Mouse (Mus musculus): ENCODE measurements at regions not wholly inside any gene's neighbourhood (a gene's known extent, or its start where the extent isn't known, plus 50 kb on each side); places are given as distances from the start of the nearest gene placed in this dataset.

GRCm38 (mm10) chr16:29847059-29847458 is 217.1 kb upstream of the Hes1 start:
- peaks cover 30% of the 10 kb centered on the region for H3K4me1 ChIP-seq (replicated peaks)
- no peak overlapping the region for H3K9ac ChIP-seq
- WGBS: 26% methylated on average over 1 of the region's 1 CpGs
- H3K4me2 ChIP-seq: no peak overlapping the region
- 0 out of 2 replicates have a peak, but pooled peaks cover 7% of the 10 kb centered on the region for H3K27me3 ChIP-seq (replicated peaks)
- H3K4me3 ChIP-seq: no peak overlapping the region
- no peaks in the 10 kb centered on the region for H3K9me3 ChIP-seq (replicated peaks)
- ATAC-seq (ENCODE audit: insufficient number of reproducible peaks, low FRiP score): no peak
- H3K36me3 ChIP-seq: no peaks in the 10 kb centered on the region
- H3K27ac ChIP-seq (ENCODE audit: poor library complexity, severe bottlenecking): no peak overlapping the region

GRCm38 (mm10) chr16:29847734-29848133 is 216.4 kb upstream of the Hes1 start:
- H3K4me2 ChIP-seq: no peak overlapping the region
- H3K4me1 ChIP-seq (replicated peaks): peaks cover 30% of the 10 kb centered on the region
- 0 out of 2 replicates have a peak, but pooled peaks cover 3% of the 10 kb centered on the region for H3K27me3 ChIP-seq (replicated peaks)
- no peak for ATAC-seq (ENCODE audit: insufficient number of reproducible peaks, low FRiP score)
- H3K27ac ChIP-seq (ENCODE audit: poor library complexity, severe bottlenecking): no peak overlapping the region
- no peaks in the 10 kb centered on the region for H3K9me3 ChIP-seq (replicated peaks)
- 80% methylated on average over 4 of the region's 4 CpGs for WGBS
- H3K4me3 ChIP-seq: no peak overlapping the region
- H3K36me3 ChIP-seq: no peaks in the 10 kb centered on the region
- H3K9ac ChIP-seq: no peak overlapping the region

GRCm38 (mm10) chr16:29848527-29848926 is 215.7 kb upstream of the Hes1 start:
- ATAC-seq (ENCODE audit: insufficient number of reproducible peaks, low FRiP score): no peak

GRCm38 (mm10) chr16:29849511-29849910 is 214.7 kb upstream of the Hes1 start:
- no peaks in the 10 kb centered on the region for H3K9me3 ChIP-seq (replicated peaks)
- H3K36me3 ChIP-seq: no peaks in the 10 kb centered on the region
- no peak overlapping the region for H3K27ac ChIP-seq (ENCODE audit: poor library complexity, severe bottlenecking)
- peaks cover 27% of the 10 kb centered on the region for H3K4me1 ChIP-seq (replicated peaks)
- WGBS: 58% methylated on average over 7 of the region's 7 CpGs
- H3K27me3 ChIP-seq (replicated peaks): no peaks in the 10 kb centered on the region
- H3K9ac ChIP-seq: no peak overlapping the region
- H3K4me2 ChIP-seq: no peak overlapping the region
- H3K4me3 ChIP-seq: no peak overlapping the region
- no peak for ATAC-seq (ENCODE audit: insufficient number of reproducible peaks, low FRiP score)

More at GRCm38 (mm10) chr16:29848527-29848926, 215.7 kb upstream of the Hes1 start:
- no peak overlapping the region for H3K9ac ChIP-seq
- 75% methylated on average over 12 of the region's 12 CpGs for WGBS
- no peaks in the 10 kb centered on the region for H3K9me3 ChIP-seq (replicated peaks)
- no peak overlapping the region for H3K27ac ChIP-seq (ENCODE audit: poor library complexity, severe bottlenecking)
- H3K4me1 ChIP-seq (replicated peaks): peaks cover 30% of the 10 kb centered on the region
- H3K27me3 ChIP-seq (replicated peaks): no peaks in the 10 kb centered on the region
- H3K4me2 ChIP-seq: no peak overlapping the region
- no peaks in the 10 kb centered on the region for H3K36me3 ChIP-seq
- no peak overlapping the region for H3K4me3 ChIP-seq

- Histone ChIP-seq H3K4me1 (replicated peaks) (peaks cover 16% of the 10 kb centered on the region), H3K36me3 (no peaks in the 10 kb centered on the region), H3K9ac (no peak overlapping the region), H3K27ac (ENCODE audit: poor library complexity, severe bottlenecking) (no peak overlapping the region), H3K27me3 (replicated peaks) (no peaks in the 10 kb centered on the region), H3K9me3 (replicated peaks) (no peaks in the 10 kb centered on the region), H3K4me3 (no peak overlapping the region), H3K4me2 (no peak overlapping the region)
- no peak for ATAC-seq (ENCODE audit: insufficient number of reproducible peaks, low FRiP score)
- WGBS: 75% methylated on average over 3 of the region's 3 CpGs
These were observed 213.6 kb upstream of the Hes1 start for GRCm38 (mm10) chr16:29850616-29851015.

- no peak overlapping the region for H3K27ac ChIP-seq (ENCODE audit: poor library complexity, severe bottlenecking)
- no peaks in the 10 kb centered on the region for H3K27me3 ChIP-seq (replicated peaks)
- no peak for ATAC-seq (ENCODE audit: insufficient number of reproducible peaks, low FRiP score)
- no peak overlapping the region for H3K9ac ChIP-seq
- 53% methylated on average over 9 of the region's 9 CpGs for WGBS
- no peak overlapping the region for H3K4me3 ChIP-seq
- no peaks in the 10 kb centered on the region for H3K36me3 ChIP-seq
- no peak overlapping the region for H3K4me2 ChIP-seq
- H3K4me1 ChIP-seq (replicated peaks): peaks cover 12% of the 10 kb centered on the region
- no peaks in the 10 kb centered on the region for H3K9me3 ChIP-seq (replicated peaks)
These were observed 212.4 kb upstream of the Hes1 start for GRCm38 (mm10) chr16:29851827-29852226.

GRCm38 (mm10) chr16:29854805-29855565 is 209.2 kb upstream of the Hes1 start:
- ATAC-seq (ENCODE audit: insufficient number of reproducible peaks, low FRiP score): no peak
- H3K27ac ChIP-seq (ENCODE audit: poor library complexity, severe bottlenecking): no peak overlapping the region
- H3K36me3 ChIP-seq: no peaks in the 10 kb centered on the region
- H3K4me3 ChIP-seq: no peak overlapping the region
- no peak overlapping the region for H3K9ac ChIP-seq
- H3K27me3 ChIP-seq (replicated peaks): 0 out of 2 replicates have a peak, but pooled peaks cover 5% of the 10 kb centered on the region
- H3K4me1 ChIP-seq (replicated peaks): 0 out of 2 replicates have a peak, but pooled peaks cover 7% of the 10 kb centered on the region
- no peaks in the 10 kb centered on the region for H3K9me3 ChIP-seq (replicated peaks)
- H3K4me2 ChIP-seq: no peak overlapping the region
- 87% methylated on average over 9 of the region's 9 CpGs for WGBS

- no peak for ATAC-seq (ENCODE audit: insufficient number of reproducible peaks, low FRiP score)
- no peak overlapping the region for H3K4me2 ChIP-seq
- H3K4me1 ChIP-seq (replicated peaks): 0 out of 2 replicates have a peak, but pooled peaks cover 3% of the 10 kb centered on the region
- H3K27me3 ChIP-seq (replicated peaks): 0 out of 2 replicates have a peak, but pooled peaks cover 8% of the 10 kb centered on the region
- no peak overlapping the region for H3K4me3 ChIP-seq
- no peaks in the 10 kb centered on the region for H3K36me3 ChIP-seq
- no peak overlapping the region for H3K9ac ChIP-seq
- no peak overlapping the region for H3K27ac ChIP-seq (ENCODE audit: poor library complexity, severe bottlenecking)
- H3K9me3 ChIP-seq (replicated peaks): no peaks in the 10 kb centered on the region
- 91% methylated on average over 1 of the region's 1 CpGs for WGBS
These were observed 207.6 kb upstream of the Hes1 start for GRCm38 (mm10) chr16:29856545-29856944.

GRCm38 (mm10) chr16:29858645-29859044 is 205.5 kb upstream of the Hes1 start:
- ATAC-seq (ENCODE audit: insufficient number of reproducible peaks, low FRiP score): no peak
- no peak overlapping the region for H3K27ac ChIP-seq (ENCODE audit: poor library complexity, severe bottlenecking)
- no peak overlapping the region for H3K4me2 ChIP-seq
- no peaks in the 10 kb centered on the region for H3K36me3 ChIP-seq
- no peak overlapping the region for H3K4me3 ChIP-seq
- WGBS: 52% methylated on average over 5 of the region's 5 CpGs
- no peak overlapping the region for H3K9ac ChIP-seq
- H3K9me3 ChIP-seq (replicated peaks): no peaks in the 10 kb centered on the region
- H3K4me1 ChIP-seq (replicated peaks): 0 out of 2 replicates have a peak, but pooled peaks cover 3% of the 10 kb centered on the region
- 0 out of 2 replicates have a peak, but pooled peaks cover 8% of the 10 kb centered on the region for H3K27me3 ChIP-seq (replicated peaks)

- Histone ChIP-seq H3K9ac (no peak overlapping the region), H3K27ac (ENCODE audit: poor library complexity, severe bottlenecking) (no peak overlapping the region), H3K4me1 (replicated peaks) (peaks cover 12% of the 10 kb centered on the region), H3K4me2 (no peak overlapping the region), H3K36me3 (no peaks in the 10 kb centered on the region), H3K27me3 (replicated peaks) (0 out of 2 replicates have a peak, but pooled peaks cover 8% of the 10 kb centered on the region), H3K4me3 (no peak overlapping the region), H3K9me3 (replicated peaks) (no peaks in the 10 kb centered on the region)
- ATAC-seq (ENCODE audit: insufficient number of reproducible peaks, low FRiP score): no peak
- WGBS: 45% methylated on average over 6 of the region's 6 CpGs
These were observed 203.9 kb upstream of the Hes1 start for GRCm38 (mm10) chr16:29860306-29860705.

- no peak overlapping the region for H3K9ac ChIP-seq
- H3K4me1 ChIP-seq (replicated peaks): peaks cover 15% of the 10 kb centered on the region
- no peak for ATAC-seq (ENCODE audit: insufficient number of reproducible peaks, low FRiP score)
- no peaks in the 10 kb centered on the region for H3K36me3 ChIP-seq
- H3K4me3 ChIP-seq: no peak overlapping the region
- H3K4me2 ChIP-seq: no peak overlapping the region
- no peaks in the 10 kb centered on the region for H3K9me3 ChIP-seq (replicated peaks)
- no peak overlapping the region for H3K27ac ChIP-seq (ENCODE audit: poor library complexity, severe bottlenecking)
- H3K27me3 ChIP-seq (replicated peaks): 0 out of 2 replicates have a peak, but pooled peaks cover 8% of the 10 kb centered on the region
- 56% methylated on average over 4 of the region's 4 CpGs for WGBS
These were observed 203.1 kb upstream of the Hes1 start for GRCm38 (mm10) chr16:29861056-29861455.

Measured in heart, embryonic 12.5 days (tissue).